Mouse (Mus musculus) erythroblast, embryonic 14.5 days (primary cell): ENCODE results near the gene Dgke. TPM values are rescaled to one million over a fixed set of nuclear protein-coding genes. Genes with fewer than 3 reads are reported as not detected.
"Not testable (repeated sequence)": the region's sequence is repeated elsewhere in the genome, so short reads cannot be mapped to it uniquely, and the experiment has no call there.

Experiments used
- H3K27me3 ChIP-seq: 2 replicates; pipeline ENCODE4 v1.6.1; 2012; ENCODE audit warnings: inconsistent platforms; ENCODE audit not compliant: control insufficient read depth
- H3K36me3 ChIP-seq: 2 replicates; pipeline ENCODE4 v1.6.1; 2012; ENCODE audit warnings: mild to moderate bottlenecking, inconsistent platforms; ENCODE audit not compliant: control insufficient read depth
- H3K4me1 ChIP-seq: 2 replicates; pipeline ENCODE4 v1.6.1; 2012; ENCODE audit warnings: inconsistent platforms; ENCODE audit not compliant: control insufficient read depth
- H3K4me3 ChIP-seq: replicated peaks from 2 replicates; pipeline ENCODE3; 2012; ENCODE audit warnings: moderate library complexity, mild to moderate bottlenecking, inconsistent platforms
- H3K9me3 ChIP-seq: 2 replicates; pipeline ENCODE4 v1.6.1; 2012; ENCODE audit warnings: low read length, inconsistent platforms, mixed read lengths; ENCODE audit not compliant: control insufficient read depth
- GATA1 ChIP-seq: IDR thresholded peaks from 2 replicates; pipeline ENCODE4 v1.6.1; 2012; ENCODE audit warnings: low read length, inconsistent platforms, mixed read lengths
- TAL1 ChIP-seq: IDR thresholded peaks from 3 replicates; pipeline ENCODE4 v1.6.1; 2012; ENCODE audit warnings: low read length, inconsistent platforms, mixed read lengths
- polyA plus RNA-seq: library from polyadenylated mRNA; stranded (reverse); fragments of >175 nt; gene quantifications from 2 replicates; pipeline ENCODE4 v1.2.3, GENCODE M21; 2012

The Dgke gene
- polyA plus RNA-seq, 1 experiment, result not detected

DNA sequence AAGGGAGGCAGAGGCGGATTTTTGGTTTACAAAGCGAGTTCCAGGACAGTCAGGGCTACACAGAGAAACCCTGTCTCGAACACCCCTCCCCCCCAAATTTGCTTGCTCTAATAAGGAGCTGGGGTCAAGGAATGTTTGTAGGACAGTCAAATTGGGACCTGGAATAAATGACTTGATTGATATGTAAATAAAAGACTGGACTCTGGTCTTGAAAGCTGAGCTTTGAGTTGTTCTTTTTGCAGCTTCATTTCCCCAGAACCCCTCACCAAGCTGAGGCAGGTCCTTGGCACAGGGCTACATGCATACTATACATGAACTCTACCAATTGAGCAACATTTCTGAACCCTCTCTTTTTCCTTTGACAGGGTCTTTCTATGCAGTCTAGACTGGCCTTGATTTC, 20.6 kb downstream of the Dgke start:
- Histone ChIP-seq H3K9me3 (peaks cover 3% of the 10 kb centered on the region; the same call in 1 of the 2 replicates), H3K36me3 (peaks cover 5% of the 10 kb centered on the region), H3K27me3 (no peaks in the 10 kb centered on the region), H3K4me1 (no peaks in the 10 kb centered on the region), H3K4me3 (no peak overlapping the region)
- TF ChIP-seq GATA1 (no peak), TAL1 (no peak)

DNA sequence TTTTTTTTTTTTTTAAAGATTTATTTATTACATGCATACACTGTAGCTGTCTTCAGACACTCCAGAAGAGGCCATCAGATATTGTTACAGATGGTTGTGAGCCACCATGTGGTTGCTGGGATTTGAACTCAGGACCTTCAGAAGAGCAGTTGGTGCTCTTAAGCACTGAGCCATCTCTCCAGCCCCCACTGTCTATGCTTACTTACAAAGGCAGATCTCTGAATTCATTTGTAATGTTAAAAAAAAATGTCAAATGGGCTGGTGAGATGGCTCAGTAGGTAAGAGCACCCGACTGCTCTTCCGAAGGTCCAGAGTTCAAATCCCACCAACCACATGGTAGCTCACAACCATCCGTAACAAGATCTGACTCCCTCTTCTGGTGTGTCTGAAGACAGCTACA, 21.1 kb downstream of the Dgke start:
- H3K9me3 ChIP-seq, H3K4me3 ChIP-seq, H3K4me1 ChIP-seq, H3K27me3 ChIP-seq, H3K36me3 ChIP-seq: not testable (repeated sequence)

DNA sequence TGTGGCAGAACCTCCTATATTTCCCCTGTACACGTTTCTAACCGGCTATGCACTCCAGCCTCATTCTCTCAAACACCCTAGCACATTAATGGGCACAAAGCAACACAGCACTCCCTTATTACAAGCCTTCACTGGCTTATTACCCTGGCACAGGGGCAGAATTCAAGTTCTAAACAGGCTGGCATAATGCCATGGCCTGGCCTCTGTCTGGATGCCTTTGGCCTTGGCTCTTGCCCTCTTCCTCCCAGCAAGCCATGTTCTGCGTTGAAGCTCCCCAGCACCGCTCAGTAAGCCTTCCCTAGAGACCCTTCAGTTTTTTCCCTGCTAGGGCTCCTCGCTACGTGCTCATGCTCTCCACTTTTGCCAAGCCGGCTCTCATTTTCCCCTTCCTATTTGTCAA, 23.6 kb downstream of the Dgke start:
- no peaks in the 10 kb centered on the region for H3K4me1 ChIP-seq
- no peak overlapping the region for H3K4me3 ChIP-seq
- H3K9me3 ChIP-seq, result peaks cover 3% of the 10 kb centered on the region; the same call in 1 of the 2 replicates
- no peaks in the 10 kb centered on the region for H3K27me3 ChIP-seq
- TF ChIP-seq GATA1 (no peak), TAL1 (no peak)
- peaks cover 8% of the 10 kb centered on the region for H3K36me3 ChIP-seq

DNA sequence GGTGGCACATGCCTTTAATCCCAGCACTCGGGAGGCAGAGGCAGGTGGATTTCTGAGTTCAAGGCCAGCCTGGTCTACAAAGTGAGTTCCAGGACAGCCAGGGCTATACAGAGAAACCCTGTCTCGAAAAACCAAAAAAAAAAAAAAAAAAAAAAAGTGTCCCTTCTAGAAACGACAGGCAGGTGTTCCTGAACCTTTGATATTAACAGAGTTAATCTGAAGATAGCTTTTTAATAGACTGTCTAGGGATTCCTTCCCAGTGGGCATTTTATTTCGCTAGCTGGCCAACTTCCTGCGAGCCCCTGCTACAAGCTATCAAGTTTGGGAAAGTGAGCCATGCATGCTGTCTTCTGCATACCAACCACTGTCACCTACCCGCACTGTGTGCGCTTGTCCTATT, 25.6 kb downstream of the Dgke start:
- H3K4me1 ChIP-seq, H3K27me3 ChIP-seq, H3K4me3 ChIP-seq, H3K36me3 ChIP-seq, H3K9me3 ChIP-seq: not testable (repeated sequence)

DNA sequence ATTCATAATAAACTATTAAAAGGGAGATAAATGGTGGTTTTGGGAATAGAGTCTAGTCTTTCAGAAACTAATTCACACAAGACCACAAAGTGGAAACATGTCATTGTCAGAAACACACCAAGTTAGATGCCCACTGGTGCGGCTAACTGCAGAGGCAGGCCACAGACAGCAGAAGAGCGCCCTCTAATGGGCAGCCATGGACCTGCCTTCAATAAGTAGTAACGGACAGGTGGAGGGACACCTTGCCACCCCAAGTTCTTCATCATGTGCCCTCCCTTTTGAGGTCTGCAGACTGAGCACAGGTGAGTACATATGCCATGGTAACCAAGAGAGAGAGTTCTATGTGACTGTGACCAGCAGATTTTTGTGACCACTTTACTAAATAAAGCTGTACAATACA, 27.3 kb downstream of the Dgke start:
- Histone ChIP-seq H3K9me3 (no peaks in the 10 kb centered on the region), H3K4me3 (no peak overlapping the region), H3K36me3 (peaks cover 4% of the 10 kb centered on the region), H3K4me1 (no peaks in the 10 kb centered on the region), H3K27me3 (no peaks in the 10 kb centered on the region)
- TF ChIP-seq TAL1 (no peak), GATA1 (no peak)

DNA sequence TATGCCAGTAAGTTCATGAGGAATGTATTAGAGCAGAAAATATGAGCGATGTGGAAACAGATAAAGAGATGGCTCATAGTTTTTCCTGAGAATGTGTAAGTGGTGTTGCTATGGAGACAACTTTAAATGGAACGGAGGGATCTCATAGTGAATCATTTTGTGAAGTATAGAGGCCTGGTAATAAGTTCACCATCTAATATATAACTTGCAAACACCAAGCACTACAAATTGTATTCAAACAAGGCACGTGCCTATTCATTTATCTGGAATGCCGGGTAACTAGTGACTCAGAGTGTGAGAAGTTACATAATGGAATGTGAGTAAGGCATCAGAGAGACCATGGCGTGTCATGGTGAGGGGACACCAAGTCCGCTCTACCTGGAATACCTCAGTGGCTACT, 28.2 kb downstream of the Dgke start:
- no peaks in the 10 kb centered on the region for H3K9me3 ChIP-seq
- peaks cover 4% of the 10 kb centered on the region for H3K36me3 ChIP-seq
- TF ChIP-seq TAL1, result no peak
- no peak for TF ChIP-seq GATA1

DNA sequence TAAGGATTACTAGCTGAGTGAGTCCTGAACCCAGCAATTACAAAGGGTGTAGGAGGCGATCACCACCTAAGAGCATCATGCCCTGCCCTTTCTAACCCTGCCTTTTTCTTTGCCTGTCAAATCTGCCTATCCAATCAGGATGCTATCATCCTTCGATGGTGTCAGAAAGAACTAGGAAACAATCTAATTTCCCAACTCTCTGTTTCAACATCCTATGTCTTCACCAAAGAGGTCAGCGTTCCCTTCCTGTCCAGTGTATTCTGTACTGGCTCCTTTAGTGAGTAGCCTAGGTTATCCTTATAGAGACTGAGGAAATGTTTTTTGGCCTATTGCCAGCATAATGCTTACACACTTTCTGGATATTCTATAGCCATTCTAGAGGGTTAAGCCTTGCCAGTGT, 31.1 kb downstream of the Dgke start:
- Histone ChIP-seq H3K9me3 (no peaks in the 10 kb centered on the region), H3K4me1 (no peaks in the 10 kb centered on the region), H3K36me3 (peaks cover 2% of the 10 kb centered on the region), H3K4me3 (no peak overlapping the region), H3K27me3 (no peaks in the 10 kb centered on the region)
- TF ChIP-seq GATA1, result no peak
- TF ChIP-seq TAL1, result no peak

More for the DNA sequence above, 28.2 kb downstream of the Dgke start:
- no peaks in the 10 kb centered on the region for H3K27me3 ChIP-seq
- H3K4me3 ChIP-seq, result no peak overlapping the region
- no peaks in the 10 kb centered on the region for H3K4me1 ChIP-seq

DNA sequence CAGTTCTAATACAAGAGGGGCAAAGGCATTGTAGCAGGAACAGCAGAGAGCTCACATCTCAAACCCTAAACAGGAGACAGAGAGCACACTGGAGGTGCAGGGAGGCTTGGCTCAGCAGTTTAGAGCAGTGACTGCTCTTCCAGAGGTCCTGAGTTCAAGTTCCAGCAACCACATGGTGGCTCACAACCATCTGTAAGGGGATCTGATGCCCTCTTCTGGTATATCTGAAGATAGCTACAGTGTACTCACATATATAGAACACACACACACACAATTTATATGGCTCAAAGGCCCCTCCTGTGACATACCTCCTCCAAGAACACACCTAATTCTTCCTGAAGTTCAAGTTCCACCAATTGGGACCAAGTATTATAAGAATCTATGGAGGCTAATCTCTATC, 32.1 kb downstream of the Dgke start:
- H3K9me3 ChIP-seq, result no peaks in the 10 kb centered on the region

DNA sequence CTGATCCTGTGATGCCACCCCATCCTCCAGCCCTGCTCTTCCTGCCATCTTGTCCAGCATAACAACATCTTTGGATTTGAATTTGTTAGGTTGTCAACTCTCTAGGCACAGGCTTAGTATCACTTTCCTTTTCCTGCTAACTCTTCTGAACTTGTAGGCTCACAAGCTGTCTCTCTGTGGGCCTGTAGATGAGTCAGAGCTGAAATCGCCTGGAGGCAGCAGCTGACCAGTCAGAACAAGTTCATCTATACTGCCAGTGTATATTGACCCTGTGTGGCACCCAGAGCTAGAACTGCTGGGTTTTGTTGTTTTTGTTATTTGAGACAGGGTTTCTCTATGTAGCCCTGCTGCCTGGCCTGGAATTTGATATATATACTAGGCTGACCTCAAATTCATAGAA, 35.5 kb downstream of the Dgke start:
- TF ChIP-seq TAL1 (no peak), GATA1 (no peak)
- no peaks in the 10 kb centered on the region for H3K27me3 ChIP-seq
- H3K4me1 ChIP-seq, result peaks cover 15% of the 10 kb centered on the region
- H3K4me3 ChIP-seq, result no peak overlapping the region
- no peaks in the 10 kb centered on the region for H3K36me3 ChIP-seq
- no peaks in the 10 kb centered on the region for H3K9me3 ChIP-seq

More for the DNA sequence above, 32.1 kb downstream of the Dgke start:
- H3K4me1 ChIP-seq, result no peaks in the 10 kb centered on the region
- TF ChIP-seq TAL1 (no peak), GATA1 (no peak)
- H3K36me3 ChIP-seq, result no peaks in the 10 kb centered on the region
- H3K27me3 ChIP-seq, result no peaks in the 10 kb centered on the region
- no peak overlapping the region for H3K4me3 ChIP-seq

DNA sequence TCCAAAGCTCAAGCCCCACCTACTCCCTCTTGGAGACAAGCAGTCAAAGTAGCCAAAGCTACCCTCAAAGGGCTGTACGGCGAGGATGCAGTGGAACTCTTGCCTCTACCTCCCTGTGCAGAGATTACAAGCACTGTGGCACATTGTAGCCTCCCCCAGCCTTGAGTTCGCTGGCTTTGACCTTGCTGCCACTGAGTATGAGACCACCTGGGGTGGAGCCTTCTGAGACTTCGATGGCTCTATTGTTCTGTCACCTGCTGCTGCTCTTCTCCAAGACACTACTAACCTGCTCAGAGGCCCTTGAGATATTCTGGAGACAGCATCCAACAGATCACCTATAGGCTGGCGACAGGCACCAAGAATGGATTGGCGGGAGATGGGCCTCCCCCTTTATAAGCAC, 36.1 kb downstream of the Dgke start:
- no peaks in the 10 kb centered on the region for H3K27me3 ChIP-seq

More for the DNA sequence above, 36.1 kb downstream of the Dgke start:
- Histone ChIP-seq H3K9me3 (no peaks in the 10 kb centered on the region), H3K36me3 (no peaks in the 10 kb centered on the region), H3K4me1 (peaks cover 18% of the 10 kb centered on the region), H3K4me3 (no peak overlapping the region)
- TF ChIP-seq GATA1 (no peak), TAL1 (no peak)
